Mouse (Mus musculus) left cerebral cortex, adult 8-10 months (tissue): ENCODE results near the gene Dclk1. TPM values are rescaled to one million over a fixed set of nuclear protein-coding genes. Genes with fewer than 3 reads are reported as not detected.

Experiments used
- DNase-seq, 2 experiments: peaks; one replicate each; pipeline ENCODE4 v3.0.0; 2022; ENCODE audit warnings: low spot score in 2 of 2
- total RNA-seq, 4 experiments: library from RNA; stranded (reverse); gene quantifications; 2 replicates each; pipeline ENCODE4 v1.2.4; 2022

The Dclk1 gene
- total RNA-seq, 4 experiments from 2014 or later: 716 to 851 (median 782) TPM

DNA sequence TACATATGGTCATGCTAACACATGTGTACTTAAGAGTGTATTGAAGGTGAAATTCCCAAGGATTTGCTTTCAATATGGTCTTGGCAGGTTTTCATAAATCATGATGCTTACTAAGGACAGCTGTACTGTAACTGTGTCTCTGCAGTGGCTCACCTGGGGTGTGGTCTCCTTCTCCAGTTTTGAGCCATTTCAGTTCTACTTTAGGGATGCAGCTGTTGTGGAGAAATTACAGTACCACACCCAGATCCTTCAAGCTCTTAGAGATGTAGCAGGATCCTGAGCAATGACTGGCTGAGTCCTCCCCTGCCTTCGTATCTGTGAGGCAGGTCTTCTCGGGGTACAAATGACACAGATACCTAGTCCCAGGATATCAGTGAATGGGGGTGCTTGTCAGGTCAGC lies 8.5 kb downstream of the Dclk1 start:
- no peak for DNase-seq

DNA sequence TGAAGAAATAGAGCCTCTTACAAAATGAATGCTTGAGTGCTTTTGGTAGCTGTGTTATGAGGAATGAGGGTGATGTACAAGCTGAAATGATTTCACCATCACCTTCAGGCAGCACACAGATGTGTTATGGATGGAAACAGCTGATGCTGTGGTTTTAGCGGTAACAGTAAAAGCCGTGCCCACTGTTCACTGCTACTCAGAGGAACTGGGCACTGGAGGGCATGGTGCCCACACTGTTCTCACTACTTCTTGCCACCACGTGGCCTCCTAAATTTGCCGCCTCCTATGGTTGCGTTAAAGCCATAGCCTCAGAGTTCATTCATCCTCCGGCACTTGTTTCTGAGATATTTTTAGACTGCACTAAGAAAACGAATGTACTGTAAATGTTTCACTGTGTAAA lies 18.0 kb downstream of the Dclk1 start:
- no peak for DNase-seq

DNA sequence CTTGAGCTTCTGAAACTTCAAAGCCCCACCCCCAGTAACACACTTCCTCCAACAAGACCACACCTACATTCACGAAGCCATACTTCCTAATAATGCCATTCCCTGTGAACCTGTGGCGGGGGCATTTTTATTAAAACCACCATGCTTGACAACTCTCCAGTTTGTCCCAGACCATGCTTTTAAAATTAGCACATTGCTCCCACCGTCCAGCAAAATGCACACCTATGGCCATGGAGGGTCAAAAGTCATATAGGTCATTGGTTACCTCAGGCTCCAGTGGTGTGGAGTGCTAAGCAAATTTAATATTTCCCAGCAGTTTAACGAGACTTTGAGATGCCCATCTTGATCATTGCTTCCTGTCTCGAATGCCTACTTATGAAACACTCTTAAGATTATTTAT lies 23.9 kb downstream of the Dclk1 start:
- DNase-seq: no peak

DNA sequence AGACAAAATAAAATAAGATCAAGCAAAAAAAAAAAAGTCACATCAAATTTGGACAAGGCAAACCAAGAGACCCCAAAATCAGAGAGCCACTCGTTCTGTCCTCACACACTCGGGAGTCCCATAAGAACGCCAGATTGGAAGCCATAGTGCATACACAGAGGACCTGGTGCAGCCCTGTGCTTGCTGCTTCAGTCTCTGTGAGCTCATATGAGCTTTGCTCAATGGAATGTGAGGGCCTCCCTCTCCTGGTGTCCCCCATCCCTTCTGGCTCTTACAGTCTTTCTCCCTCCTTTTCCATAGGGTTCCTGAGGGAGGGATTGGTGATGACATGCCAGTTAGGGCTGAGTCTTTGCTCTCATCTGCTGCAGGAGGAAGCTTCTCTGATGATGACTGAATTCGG lies 27.6 kb downstream of the Dclk1 start:
- no peak for DNase-seq

DNA sequence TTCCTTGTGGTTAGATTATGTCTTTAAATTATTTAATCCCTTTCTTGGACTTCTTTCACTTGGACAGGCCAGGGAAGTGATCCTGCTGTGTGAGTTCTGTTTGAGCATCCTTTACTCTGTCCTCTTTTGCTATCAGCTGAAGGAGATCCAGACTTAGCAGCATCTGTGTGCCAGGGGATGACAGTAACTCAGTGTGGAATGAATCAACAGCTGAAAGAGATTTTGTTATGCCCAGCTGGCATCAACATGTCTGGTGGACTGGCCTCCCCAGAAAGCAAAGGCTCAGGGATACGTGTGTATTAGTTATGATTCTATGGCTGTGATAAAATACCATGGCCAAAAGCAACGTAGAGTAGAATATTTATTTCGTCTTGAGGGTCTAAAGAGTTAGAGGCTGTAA lies 28.2 kb downstream of the Dclk1 start:
- DNase-seq: no peak

DNA sequence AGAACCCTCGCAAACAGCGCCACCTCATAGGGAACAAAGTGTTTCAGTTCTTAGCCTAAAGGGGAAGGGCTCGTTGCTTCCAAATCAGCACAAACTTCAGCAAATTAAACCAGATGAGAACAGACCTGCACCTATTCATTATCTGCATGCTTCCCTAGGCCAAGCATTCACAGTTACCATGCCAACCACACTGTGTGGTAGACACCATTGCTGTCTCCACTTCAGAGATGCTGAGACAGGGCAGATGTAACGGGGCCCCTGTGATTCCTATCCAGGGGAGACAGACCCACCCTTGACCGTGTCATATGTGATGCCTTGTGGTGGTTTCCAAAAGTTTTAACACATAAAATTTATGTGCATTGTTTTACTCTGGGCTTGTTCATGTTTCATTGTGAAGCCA lies 28.8 kb downstream of the Dclk1 start:
- no peak for DNase-seq

DNA sequence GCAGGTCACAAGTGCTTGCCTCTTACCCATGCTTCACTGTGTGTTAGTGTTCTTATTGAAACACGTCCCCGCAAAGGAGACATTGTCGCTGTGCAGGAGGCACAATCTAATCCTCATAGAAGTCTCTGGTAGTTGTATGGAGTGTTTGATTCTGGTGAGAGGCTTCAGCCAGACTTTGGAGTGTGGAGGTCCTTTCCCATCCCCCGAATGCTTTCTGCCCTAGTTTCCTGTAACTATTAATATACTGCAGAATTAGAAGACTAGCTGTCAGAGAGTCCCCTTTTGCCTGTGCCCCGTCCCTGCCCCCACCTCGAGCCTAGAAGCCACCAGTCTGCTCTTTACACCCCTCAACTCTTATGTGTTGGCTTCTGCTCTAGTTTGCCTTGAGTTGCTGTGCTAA lies 30.4 kb downstream of the Dclk1 start:
- DNase-seq: no peak

DNA sequence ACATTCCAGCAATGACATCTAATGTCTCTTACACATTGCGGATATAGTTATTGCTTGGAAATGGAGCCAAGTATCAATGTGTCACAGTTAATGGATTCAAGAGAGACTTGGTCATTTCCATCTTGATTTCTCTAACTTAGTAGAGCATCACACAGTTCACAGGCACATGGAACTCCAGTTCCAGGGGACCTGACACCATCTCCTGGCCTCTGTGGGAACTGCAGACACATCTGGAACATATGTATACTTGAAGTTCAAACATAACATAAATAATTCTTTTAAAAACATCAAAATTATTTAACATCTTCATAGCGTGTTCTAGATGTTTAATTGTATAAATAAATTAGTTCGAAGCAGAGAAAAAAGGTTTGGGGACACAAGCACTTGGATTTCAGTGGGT lies 34.3 kb downstream of the Dclk1 start:
- DNase-seq: no peak

DNA sequence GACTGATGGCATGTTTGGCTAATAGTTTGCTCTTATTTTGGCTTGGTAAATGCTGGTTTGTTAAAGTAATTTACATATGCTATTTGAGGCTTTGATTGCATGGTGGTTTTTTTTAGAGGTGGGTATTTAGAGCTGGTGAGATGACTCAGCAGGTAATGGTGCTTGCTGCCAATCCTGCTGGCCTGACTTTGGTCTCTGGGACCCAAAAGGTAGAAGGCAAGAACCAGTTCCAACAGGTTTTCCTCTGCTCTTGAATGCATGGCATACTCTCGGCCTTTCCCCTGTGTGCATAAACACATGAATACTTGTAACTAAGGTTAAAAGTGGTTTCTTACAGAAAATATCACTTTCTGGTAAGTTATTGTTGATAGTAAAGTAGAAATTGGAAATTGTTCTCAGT lies 34.7 kb downstream of the Dclk1 start:
- no peak for DNase-seq

DNA sequence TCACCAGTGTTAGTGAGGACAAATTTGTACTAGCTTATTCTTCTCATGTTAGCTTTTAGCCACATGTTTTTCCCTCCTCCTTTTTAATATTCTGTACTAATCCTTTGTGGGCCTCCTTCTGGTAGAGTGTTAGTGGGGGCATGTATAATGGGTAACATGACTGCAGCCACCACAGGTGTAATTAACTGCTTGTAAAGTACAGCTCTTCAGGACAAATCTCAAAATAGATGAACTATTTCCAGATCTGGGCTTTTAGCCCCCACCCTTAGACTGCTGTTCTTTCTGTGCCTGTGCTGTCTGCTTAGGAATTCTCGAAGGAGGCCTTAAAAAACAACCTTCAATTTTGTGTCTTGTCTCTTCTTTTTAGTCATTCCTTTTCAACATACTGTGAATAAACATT lies 35.7 kb downstream of the Dclk1 start:
- no peak for DNase-seq

DNA sequence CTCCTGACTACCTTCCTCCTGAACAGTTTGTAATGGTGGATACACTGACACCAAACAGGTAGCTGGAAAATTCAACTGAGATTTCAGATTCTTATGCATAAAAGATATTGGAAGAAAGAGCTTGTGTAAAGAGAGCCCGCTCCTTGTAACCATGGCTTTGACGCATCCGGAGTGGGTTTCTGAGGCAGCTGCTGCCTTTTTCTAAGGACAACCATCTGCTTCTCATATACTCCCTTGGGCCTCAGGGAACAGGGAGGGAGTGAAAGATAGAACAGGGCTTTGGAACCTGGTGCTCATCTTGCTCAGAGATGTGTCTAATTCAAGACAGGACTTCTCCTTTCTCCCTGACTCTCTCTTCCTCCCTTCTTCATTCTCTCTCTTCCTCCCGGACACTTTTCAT lies 37.8 kb downstream of the Dclk1 start:
- no peak for DNase-seq

DNA sequence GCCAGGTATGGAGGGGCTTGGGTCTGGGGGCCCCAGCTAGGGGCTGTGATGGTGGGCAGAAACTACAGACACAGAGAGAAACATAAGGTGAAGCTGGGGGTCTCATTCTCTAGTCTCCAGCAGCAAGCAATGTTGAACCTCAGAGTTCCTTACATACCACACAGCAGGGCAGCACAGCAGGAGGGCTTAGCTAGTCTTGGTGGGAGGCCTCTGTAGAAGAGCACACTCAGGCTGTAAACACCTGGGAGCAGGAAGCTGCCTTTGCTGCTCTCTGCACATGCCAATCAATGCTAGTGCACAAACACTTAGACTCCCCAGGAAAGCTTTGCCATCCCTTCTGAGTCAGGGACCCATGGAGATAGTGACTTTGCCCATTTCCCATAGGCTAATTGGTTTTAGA lies 38.3 kb downstream of the Dclk1 start:
- no peak for DNase-seq

DNA sequence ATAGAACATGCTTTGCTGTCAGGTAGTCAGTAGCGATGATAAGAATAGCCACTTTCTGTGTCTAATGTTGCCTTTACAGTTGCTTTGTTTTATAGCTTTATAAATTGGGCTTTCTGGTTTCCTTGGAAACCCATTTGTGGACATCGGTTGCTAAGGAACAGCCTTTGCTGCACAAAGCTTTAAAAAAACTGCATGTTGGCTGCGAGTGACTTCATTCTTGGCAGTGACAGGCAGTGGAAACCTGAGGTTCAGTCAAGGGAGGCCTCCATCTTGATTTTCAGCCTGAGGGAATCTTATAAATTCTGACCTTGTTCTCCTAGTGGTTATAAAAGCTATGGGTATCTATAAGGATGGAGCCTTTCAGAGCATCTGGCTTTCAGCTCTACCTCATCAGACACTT lies 42.1 kb downstream of the Dclk1 start:
- DNase-seq: peak in 1 of 2 experiments; percentile 73

DNA sequence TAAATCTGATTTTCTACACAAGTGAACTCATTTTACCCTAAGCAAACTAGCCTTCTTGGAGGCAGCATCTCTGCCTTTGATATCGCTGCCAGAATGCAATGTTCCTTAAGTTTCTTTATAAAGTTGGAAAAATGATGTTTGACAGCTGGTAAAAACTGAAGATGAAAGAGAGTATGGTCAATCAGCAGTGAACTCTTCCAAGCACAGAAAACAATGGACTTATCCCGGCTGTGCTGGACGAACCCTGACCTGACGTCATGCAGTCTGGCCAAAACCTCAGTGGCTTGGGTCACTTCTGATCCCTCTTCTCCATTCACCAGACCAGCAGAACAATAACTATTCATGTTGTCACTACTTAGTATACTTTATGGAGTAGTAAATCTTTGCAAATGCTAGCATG lies 46.6 kb downstream of the Dclk1 start:
- DNase-seq: no peak

DNA sequence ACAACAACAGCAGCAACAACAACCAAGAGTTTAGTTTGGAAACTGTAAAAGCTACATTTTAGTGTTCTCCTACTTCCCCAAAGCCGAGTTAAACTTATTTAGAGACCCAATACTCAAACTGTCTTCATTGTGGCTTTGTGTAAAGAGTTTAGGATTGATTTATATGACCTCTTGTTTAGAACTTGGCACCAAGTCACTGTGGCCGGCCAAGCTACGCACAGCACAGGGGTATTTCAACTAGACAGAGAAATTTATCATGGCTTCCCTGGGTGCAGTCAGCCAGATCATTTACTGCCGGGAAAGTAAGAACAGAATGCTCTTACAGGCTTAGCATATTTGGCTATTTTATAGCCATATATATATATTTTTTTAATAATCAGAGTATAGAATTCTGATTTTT lies 49.8 kb downstream of the Dclk1 start:
- no peak for DNase-seq

DNA sequence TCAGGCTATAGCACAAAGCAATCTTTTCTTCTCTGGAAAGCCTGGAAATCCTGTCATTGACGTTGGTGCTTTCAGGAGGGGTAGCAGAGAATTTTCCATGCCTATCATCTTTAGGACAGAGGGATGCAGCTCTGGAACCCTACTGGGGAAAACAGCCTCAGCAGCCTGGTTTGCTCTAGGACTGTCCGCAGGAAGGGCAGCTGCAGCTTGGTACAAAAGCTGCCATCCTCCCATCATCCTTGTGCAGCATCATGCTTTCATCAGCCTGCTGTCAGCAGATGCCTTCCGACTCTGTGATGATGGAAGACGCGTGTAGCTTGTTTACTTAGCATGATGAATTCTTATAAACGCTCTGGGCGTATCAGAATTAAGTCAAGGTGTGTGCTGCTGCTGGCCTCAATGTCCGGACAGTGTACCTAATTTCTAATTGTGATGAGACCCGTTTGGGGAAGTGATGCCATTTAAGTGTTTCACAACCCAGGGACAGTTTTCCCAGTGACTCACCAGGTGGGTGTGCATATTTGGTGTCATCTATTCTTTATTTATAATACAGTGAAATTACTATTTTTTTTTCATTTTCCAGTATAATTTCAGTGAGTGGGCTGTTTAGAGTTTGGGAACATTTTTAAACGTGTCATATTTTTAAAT lies 50.7 kb downstream of the Dclk1 start:
- DNase-seq: no peak

DNA sequence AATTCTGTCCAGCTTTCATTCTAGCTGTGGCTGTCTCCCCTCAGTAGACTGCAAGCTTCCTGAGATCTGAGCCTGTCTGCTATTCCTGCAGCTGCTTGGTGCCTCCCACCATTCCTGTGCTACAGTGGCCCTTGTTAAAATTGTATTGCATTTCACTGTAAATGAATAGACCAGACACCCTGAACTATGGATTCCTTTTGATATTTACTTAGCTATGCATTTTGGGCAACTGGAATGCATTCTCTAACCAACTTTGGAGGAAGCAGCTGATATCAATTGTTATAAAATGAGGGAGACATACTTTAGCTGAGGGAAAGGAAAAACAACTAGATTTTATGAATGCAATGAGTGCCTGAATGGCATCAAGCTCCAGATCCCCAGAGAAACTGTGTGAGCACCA lies 63.5 kb downstream of the Dclk1 start:
- no peak for DNase-seq

DNA sequence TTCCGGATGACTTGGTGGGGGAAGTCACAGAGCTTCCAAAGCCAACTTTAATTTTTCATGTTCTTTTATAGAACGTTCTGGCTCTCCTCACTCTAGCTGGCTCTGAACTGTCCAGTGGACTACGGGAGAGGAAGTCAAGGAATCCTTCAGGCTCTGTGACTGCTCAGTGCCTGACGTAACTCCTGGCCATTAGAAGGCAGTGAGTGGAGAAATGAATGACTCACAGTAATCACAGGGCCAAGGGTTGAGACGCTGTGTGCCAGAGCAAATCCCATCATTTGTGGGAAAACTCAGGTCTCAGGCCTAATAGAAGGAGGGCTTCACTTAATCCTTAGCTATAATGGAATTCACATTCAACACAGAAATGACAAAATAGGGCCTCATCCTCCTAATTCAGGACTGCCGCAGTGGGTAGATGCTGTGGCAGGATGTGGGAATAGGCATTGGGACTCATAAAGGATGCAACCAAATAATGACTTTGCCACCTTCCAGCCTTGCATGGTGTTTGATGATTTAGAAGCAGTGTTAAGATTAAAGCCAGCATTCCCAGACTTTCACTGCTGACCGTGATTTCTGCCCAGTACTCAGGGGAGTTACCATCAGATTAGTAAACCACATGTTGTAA lies 65.5 kb downstream of the Dclk1 start:
- DNase-seq: no peak

DNA sequence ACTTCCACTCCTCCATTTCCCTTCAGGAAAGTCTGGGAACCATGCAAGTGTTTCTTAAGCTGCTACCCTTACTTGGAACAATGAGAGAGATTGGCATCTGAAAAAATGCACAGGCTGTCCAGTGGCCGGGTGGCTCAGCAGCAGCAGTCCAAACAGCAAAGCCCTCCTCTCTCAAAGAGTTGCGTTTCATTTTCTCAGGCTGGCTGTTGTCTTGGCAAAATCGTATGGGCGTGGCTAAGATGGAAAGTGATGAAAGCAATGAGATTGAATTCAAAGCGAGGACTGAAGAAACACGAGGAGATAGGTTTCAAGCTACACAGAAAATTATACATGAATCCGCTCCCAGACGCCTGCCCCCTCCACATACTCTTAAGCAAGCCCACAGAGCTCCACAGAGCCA lies 67.8 kb downstream of the Dclk1 start:
- no peak for DNase-seq

DNA sequence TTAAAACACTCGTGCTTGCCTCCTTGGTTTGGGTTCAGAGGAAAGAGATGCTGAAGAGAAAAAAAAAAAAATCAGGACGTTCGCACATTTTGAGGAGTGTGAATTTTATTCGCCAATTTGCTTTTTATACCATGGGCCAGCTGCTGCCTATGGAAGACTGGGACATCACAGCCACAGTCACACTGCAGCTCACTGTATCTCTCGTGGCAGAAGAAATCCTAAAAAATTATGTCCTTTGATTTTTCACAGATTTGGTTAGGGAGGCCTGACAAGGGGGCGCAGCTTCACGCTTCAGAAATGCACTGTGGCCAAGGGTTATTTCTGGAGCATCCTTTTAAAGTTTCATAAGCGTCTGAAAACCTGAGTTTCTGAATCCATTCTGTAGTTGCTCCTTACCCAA lies 73.7 kb downstream of the Dclk1 start:
- DNase-seq: peak in 1 of 2 experiments; percentile 79

DNA sequence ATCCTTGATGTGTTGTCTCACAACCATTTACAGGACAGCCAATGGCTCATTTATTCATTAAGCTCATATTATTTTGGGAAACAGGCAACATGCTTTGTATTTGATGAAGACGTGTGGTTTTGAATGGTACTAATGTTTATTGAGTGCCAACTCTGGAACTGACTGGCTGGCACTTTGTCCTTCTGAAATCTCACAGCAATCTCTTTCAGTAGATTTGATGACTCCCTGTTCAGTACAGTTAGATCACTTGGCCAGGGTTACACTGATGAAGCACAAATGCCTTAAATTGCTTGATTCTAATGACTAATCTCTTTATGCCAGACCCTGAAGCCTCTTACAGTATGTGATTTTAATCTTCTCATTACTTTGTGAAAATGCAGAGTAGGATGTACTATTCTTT lies 75.9 kb downstream of the Dclk1 start:
- no peak for DNase-seq

DNA sequence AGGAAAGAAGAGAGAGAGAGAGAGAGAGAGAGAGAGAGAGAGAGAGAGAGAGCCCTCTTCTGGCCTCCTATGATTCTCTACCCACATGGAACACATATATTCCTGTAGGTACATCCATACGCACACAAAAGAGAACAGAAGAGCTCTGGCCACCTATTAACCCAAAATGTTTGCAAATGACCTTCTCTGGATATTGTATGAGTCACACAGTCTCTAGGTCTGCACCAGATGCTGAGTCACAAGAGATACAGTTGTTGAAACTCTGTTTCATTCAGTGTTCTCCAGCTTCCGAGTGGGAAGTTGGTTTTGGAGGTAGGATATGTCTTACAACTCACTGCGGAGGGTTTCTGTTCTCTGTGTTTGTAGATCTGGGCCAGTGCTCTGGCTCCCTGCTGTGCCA lies 78.4 kb downstream of the Dclk1 start:
- no peak for DNase-seq

DNA sequence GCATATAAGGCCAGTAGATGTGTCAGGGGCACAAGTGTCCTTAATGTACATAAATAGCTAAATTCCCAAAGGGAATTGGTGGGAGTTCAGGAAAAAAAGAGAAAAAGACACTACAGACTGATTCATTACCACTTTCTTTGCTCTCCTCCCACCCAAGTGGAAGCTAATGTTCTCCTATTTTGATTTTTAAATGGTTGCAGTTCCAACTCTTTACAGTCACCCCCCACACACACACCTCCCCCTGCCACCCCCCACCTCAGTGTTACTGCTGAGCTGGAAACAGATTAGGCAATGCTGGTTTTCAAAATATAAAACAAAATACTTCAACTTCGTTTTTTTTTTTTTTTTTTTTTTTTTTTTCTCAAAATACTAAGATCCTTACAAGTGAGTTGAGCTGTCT lies 81.9 kb downstream of the Dclk1 start:
- no peak for DNase-seq

DNA sequence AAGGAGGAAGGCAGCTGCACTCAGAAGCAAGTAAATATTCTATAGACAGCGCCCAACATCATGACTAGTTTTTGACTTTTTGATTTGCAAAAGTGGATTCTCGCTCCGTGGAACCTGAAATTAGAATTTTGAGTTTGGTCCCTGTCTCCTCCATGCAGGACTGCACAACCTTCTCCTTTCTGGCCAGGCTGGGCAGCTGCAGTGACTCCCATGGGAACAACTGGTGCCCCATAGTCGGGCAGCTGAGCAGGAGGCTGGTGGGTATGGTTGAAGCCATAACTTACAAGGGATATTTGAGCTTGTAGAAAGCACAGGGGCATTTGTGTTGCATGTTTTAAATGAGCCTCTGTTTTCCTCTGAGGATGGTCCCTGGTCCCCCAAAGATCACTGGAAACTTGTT lies 88.3 kb downstream of the Dclk1 start:
- DNase-seq: no peak
